Mouse (Mus musculus) olfactory bulb, adult 2 months (tissue): ENCODE data around the gene Smarcb1.

Source experiments
- CTCF ChIP-seq: fragments of 200-500 bp; IDR thresholded peaks from 2 replicates; pipeline ENCODE4 v1.5.1; 2012; ENCODE audit warnings: low read depth, mild to moderate bottlenecking, low read length, moderate library complexity; ENCODE audit not compliant: insufficient read depth
- POLR2A ChIP-seq: fragments of 200-500 bp; IDR thresholded peaks from 2 replicates; pipeline ENCODE4 v1.6.1; 2012; ENCODE audit warnings: mild to moderate bottlenecking, low read depth, low read length, moderate library complexity; ENCODE audit not compliant: insufficient read depth

DNA sequence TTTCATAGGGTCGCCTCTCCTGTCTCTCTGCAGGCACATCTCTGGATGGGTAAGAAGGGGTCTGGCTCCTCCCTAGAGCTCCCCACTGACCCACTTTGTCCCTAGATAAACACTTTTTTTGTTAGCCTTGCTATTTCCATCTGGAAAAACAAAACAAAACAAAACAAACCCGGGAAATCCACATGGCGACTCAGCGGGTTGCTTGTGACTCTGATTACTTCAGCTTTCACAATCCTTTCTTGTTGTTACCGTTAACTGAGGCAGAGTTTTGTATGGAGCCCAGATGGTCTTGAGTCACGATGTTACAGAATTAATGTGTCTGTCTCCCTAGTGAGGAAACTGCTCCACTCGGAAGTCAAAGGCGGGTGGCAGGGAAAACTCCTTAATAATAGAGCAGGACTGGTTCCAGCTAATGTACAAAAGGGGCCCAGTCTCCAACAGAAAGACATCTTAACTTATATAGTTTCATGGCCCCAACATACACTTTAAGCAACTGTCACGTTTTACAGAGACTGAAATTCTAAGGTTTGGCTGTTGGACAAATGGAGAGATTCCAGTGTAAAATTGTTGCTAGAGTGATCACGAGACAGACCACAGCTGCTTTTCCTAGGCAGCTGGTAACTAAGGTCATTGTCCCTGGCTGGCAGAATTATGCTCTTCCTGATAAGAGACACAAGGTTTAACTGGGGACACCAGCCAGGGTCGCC is 22.8 kb upstream of the Smarcb1 start:
- TF ChIP-seq CTCF = no peak
- no peak for TF ChIP-seq POLR2A
